Mouse (Mus musculus) liver (tissue): Measurements from ENCODE around the gene Cenpe.
"Not testable (repeated sequence)": the region's sequence is repeated elsewhere in the genome, so short reads cannot be mapped to it uniquely, and the experiment has no call there.

Experiments used
- DNase-seq: peaks from one replicate; pipeline ENCODE4 v3.0.0-alpha.2; 2020; ENCODE audit warnings: mixed read lengths

Gene Cenpe

DNA sequence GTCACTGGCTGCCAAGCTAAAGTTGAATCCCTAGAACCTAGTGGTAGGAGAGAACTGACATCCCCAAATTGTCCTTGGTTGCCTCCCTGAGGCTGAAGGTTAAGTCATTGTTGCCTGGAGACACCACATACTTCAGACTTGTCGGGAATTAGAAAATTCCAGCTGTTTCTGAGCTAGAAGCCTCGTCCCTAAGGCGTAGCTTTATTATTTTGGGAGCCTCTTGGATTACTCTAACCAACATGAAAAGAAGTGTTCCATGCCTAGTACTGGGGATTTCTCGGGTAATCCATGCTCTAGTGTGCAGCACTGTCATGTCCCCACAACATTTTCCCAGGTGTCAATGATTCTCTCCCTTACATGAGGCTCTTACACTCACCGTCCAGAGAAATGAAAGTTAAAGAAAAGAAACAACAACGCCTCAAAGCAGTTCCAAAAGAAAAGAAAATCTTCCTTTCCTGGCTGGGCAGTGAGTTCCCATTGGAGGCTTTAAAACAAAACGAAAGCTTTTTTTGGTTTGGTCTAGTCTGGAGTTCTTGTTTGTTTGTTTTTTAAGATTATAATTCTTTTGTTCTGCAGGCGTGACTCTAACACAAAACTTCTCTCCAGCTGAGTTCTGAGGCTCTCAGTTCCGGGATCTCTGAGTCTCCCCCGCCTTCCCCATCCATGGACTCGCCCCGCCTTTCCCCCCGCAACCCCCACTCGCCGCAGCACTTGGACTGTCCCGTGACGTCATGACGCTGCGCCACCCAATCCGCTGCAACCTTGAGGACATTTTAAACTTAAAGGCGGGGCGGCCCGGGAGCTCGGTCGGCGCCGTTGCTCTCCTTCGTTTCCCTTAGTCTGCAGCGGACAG, at the start of gene Cenpe:
Gene Cenpe (plus strand): TSS at position 733 of the 853 bp plus-strand sequence.
- peak; percentile 95 for DNase-seq

DNA sequence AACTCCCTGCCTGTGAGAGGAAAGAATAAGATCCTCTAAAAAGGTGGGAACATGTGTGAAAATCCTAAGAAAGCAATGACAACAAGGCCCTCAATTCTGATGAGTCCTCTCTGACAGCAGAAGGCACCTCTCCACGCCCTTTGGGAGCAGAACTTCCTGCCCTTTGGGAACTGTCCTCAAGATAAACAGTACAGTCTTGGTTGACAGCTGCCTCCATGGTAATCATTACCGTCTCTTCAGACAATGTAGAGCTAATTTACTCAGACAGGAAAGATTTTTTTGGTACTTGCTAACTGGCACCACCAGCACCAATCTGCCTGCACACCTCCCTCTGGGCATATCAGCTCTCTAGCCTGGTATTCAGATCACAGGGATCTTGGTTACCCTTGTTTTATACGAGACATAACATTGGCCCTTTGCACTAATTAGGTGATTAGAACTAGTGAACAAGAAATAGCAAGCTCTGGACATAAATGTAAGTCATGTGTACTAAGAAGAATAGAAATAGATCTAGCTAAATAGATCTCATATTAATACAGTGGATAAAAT, 40.4 kb upstream of the Cenpe start:
- DNase-seq: no peak

DNA sequence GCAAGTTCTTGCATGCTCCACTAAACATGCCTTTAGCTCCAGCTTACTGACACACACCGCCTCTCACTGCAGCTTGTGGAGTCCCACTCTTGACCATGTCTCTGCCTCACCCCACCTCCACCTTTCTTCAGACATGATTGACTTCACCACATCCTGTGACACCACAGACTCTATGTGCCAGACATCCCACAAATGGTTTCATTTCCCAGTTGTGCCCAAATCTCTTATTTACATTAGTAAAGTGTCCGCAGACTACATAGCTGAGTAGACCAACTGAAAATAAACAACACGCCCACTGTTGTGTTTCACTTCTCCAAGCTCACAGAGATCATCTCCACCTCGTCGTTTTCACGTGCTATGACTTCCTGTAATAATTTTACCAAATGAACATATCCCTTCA, 20.5 kb upstream of the Cenpe start:
- DNase-seq: no peak

DNA sequence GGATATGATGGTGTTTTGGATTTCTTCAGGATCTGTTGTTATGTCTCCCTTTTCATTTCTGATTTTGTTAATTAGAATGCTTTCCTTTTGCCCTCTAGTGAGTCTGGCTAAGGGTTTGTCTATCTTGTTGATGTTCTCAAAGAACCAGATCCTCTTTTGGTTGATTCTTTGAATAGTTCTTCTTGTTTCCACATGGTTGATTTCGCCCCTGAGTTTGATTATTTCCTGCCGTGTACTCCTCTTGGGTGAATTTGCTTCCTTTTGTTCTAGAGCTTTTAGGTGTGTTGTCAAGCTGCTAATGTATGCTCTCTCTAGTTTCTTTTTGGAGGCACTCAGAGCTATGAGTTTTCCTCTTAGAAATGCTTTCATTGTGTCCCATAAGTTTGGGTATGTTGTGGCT, 14.3 kb upstream of the Cenpe start:
- DNase-seq: not testable (repeated sequence)

DNA sequence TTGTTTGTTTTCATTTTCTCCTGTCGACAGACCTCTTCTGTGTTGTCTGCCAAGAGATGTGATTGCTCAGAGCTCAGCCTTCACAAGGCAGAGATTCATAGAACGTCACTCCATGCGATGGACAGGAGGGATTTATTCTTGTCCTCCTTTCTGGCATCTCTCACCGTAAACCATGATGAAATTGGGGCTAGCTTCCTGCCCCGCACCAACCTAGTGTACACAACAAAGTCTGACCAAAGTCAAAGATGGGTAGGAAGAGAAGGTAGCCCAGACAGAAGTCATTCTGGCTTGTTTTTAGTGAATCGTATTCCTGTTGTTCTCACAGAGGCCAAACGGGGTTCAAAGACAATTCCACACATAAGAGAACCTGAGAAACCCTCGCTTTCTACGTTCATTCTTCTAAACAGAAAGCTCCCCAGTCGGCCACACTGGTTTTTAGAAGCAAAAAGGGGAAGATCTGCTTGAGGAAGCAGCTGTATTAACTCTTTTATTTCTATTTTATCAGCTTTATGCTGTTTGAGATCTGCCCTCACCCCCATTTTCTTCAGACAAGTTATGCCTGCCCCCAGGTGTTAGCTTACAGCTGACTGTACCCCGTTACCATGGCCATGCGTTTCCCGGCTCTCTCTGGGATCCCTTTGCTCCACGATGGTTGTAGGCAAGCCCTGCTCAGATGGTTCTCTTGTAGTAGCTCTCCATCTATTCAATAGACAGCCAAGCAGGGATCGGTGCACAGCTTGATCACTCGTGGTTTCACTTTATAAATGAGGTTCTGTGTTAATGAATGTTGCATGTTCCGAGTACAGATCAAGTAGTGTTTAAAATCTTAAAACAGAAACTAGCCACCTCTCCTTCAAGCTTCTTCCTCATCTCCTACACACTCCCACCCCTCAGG, 11.7 kb upstream of the Cenpe start:
- no peak for DNase-seq

DNA sequence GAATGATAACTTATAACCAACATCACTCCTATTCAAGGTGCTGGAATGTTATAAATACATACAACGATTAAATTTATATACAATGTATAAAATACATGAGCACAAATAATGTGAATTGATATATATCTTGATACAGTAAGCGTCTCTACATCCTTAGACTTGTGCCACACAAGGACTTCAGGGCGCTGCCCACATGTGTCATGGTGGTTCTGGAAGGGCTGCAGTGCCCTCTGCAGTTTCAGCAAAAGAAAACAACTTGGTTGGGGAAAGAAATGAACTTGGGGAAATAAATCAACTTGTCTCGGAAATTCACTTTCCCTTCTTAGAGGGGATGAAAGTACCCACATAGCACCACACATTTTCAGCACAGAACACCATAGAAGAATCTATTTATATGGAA, 5.7 kb upstream of the Cenpe start:
- peak; percentile 22 for DNase-seq

DNA sequence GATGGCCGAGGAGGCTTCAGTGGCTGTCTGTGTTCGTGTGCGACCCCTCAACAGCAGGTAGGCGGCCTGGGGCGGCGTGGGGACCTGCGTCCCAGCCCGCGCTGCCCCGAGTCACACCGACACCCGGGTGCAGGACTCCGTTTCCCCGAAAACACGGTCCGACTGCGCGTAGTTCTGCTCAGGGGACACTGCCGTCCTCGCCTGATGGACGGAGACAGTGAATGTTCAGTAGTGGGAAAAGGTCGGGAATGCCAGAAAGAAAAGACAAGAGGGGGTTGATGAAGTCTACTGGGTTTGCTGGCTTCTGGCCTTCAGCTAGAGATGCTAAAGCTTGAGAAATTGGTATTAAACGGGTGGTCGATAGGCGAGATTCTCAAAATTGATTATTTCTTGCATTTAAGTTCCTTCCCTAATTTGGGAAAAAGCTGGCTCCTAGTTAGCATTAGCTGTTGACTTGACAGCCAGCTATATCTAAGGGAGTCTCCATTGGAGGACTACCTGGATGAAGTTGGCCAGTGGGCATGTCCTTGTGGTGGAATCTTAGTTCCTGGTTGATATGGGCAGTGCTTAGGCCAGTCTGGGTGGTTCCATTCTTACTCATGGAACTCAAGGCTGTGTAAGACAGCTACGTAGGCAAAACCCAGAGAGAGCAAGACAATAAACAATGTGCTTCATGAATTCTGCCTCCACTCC, 467 bp downstream of the Cenpe start:
- peak; percentile 41 for DNase-seq

DNA sequence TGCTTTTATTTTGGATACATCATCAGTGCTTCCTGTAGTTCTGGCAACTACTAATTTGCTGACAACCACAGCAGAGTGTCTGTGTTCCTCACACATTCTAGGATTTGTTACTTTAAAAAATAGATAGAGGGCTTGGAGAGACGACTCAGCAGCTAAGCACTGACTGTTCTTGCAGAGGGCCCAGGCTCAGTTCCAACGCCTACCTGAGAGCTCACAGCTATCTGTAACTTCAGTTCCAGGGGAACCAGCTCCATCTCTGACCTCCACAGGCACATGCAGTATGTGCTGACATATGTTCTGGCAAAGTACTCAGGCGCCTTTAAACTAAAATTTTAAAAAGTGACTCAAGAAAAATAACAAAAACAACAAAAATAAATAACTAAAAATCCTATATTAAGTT, 19.7 kb downstream of the Cenpe start:
- no peak for DNase-seq

DNA sequence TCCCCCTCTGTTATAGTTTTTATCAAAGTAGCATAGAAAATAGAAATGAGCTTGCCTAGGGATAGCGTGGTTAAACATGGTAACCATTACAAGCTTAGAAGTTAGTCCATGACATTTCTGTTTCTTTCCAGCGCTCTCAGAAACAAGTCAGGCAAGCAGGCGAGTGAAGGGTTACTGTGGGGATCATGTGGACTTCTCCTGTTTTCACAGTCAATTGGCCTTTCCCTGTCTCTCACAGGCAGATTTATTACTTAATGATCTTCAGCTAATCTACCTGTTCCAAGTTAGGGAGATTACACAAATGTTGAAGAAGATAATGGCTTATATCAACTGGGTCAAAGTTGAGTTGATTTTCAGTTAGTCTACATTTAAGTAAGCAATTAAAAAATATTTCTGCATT, 20.1 kb downstream of the Cenpe start:
- no peak for DNase-seq

DNA sequence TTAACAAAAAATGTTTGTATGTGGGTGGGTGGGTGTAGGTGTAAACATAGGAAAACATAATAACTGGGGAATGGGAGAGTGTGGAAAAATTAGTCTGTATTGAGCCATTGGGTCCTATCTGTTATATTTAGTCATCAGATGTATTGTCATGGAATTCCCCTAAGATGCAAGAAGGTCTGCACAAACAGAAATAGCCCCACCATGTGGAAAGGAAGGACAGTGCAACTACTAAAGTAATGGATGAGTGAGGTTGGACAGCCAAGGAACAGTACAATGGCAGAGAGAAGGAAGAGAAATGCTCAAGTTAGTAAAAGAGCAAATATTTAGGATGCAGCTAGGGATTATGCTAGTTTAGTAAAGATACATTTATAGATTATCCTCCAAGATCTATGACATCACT, 33.4 kb downstream of the Cenpe start:
- no peak for DNase-seq

DNA sequence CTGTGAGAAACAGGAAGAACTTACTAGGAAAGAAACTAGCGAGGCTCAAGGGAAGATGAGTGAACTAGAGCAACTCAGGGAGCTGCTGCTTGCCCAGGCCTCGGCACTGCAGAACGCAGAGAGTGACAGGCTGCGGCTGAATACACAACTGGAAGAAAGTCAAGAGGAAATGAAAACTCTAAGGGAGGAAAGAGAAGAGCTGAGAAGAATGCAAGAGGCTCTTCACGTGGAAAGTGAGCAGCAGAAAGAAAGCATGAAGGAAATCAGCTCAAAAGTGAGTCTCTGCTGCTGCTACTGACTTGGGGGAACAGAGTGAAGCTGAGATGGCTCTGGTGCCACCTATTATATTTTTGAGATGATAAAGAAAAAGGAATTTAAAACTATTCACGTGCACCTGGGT, 34.5 kb downstream of the Cenpe start:
- DNase-seq: no peak

DNA sequence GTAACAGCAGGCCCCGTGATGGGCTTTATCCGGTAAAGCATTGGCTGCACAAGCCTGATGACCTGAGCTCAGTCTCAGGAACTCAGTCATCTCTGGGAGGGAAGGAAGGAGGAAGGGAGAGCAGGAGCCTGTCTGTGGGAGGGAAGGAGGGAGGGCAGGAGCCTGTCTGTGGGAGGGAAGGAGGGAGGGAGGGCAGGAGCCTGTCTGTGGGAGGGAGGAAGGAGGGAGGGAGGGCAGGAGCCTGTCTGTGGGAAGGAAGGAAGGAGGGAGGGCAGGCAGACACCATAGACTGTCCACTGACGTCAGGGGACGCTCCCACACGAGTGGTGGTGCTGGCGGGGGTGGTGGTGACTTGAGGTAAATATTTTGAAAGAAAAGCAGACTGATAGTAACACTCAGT, 36.8 kb downstream of the Cenpe start:
- peak; percentile 33 for DNase-seq

DNA sequence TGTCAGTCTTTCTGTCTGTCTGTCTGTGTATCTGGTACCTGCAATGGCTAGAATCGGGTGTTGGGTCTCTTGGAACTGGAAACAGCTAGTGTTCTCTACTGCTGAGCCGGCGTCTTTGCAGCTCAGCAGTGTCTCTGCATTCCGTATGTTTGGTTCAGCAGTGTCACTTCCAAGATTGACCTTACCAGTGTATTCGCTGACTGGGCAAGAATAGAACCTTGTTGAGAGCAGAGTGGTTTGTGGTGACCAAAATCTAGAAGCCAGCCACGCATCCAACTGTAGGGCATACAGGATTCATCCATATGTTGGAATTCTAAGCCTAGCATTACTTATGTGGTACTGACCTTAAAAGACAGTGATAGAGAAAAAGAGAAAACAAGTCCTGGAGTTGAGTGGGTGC, 39.5 kb downstream of the Cenpe start:
- no peak for DNase-seq

DNA sequence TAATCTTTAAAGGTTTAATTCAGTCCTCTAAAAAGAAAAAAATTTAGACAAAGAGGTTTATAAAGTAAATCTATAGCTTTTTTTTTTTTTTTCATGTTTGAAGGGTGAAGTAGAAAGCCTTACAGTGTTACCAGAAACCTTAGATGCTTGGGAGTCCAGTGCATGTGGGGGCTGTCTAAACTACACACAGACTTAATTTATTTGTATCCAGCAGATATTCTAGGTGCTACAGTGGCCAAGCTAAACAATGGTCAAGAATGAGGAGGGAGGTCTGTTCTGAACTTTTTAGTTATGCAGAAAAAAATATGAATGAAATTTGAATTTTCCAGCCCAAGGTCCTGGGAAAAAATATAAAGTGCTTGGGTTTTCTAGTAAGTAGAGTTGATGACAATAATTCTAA, 42.4 kb downstream of the Cenpe start:
- no peak for DNase-seq

DNA sequence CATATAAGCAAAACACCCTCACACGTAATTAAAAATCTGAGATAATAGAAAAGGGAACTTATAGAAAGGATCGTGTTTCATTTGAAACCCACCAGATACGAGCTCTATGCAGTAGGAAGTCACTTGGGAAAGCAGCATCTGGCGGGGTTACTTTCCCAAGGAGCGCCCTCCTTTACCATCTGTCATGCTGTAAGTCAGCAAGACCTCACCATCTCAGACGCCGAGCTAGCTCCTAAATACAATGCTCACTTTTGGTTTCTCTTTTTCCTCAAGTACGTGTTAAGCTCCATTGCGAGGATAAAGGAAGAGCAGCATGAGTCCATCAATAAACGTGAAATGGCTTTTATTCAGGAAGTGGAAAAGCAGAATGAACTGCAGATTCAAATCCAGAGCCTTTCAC, 46.6 kb downstream of the Cenpe start:
- DNase-seq: no peak

DNA sequence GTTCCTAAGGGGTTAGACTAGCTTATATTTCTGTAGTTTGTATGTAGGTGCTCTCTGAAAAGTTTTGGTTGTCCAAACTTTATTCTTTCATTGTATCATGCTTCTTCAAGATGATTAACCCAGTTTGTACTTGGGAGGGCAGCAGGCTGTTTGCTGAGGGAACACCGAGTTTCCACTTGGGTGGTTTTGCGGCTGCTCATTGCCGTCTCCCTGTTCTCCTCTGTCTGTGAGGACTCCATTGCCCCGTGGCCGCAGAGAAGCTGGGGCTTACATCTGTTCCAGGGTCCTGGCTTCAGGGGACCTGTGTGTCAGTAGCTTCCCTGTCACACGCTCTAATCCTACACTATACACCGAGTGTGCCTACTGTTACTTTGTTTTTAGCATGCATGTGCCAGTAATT, 47.9 kb downstream of the Cenpe start:
- DNase-seq: no peak

DNA sequence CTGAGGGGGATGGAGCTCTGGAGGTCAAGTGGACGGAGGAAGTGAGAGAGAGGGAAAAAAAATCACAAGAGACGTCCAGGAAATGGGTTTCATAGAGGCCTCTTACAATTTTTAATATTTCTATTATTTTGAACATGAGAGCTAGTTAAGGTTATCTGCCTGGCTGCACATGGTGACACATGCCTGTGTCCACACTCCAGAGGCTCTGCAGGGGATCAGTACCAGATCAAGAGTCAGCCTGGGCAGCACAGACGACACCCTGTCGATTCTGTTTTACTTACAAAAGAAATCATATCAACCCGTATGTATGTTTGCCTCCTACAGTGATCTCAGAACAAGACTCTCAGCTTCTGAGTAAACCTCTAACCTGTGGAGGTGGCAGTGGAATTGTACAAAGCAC, 56.3 kb downstream of the Cenpe start:
- DNase-seq: no peak

DNA sequence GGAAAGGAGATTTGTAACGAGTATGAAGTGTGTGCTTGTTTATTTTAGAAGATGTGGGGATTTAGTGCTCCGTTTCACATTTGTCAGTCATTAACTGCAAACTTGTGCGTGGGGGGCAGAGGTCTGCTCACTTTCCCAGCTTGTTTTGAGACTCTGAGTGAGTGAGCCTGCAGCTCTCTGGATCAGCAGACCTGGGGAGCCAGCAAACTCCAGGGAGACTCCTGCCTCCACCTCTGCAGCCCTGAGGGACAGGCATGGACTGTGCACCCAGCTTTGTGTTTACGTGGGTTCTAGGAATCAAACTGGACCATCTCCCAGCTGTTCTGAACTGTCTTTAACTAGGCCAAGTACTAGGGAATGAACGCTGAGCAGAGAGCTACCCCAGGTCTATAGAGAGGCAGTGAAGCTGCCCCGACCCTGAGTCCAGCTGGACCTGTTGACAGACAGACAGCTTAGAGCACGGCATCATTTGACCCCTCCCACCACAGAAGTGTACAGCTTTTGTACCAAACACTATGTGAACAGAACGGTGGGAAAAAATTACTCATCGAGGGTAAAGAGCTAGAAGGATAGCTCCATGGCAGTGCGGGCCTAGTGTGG, 57.2 kb downstream of the Cenpe start:
- no peak for DNase-seq

DNA sequence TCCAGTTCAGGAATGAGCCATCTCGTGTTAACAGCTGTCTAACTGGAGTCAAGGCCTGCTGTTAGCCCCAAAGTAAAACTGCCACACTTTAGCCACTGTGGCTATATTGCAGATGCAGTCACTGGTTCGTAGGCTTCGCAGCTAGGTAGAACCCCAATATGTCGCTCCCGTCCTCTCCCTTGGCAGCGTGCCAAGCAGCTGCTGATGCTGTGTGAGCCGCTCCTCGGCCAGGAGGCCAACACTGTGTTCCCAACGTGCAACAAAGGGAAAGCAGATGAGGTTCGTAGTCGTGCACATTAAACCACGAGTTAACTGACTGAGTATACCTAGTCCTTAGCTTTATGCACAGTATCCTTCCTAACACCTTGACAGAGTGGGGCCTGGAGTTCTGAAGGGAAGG, 60.3 kb downstream of the Cenpe start:
- DNase-seq: no peak

DNA sequence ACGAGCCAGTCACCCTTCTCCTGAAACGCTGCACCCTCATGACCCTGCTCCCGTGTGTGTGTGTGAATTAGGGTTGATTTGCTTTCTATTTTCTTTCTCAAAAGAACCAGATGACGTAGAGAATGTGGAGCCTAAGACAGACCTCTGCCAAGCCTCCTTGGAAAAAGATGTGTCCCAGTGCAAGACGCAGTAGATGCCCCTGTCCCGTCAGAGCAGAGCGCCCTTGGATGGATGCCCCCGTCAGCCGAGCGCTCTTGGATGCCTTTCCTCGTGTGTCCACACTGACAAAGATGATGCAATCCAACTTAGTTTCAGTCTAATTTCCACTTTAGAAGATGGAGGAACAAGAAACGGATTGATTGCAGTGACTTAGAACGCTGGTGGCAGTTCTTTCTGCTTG, 60.7 kb downstream of the Cenpe start:
- DNase-seq: no peak

DNA sequence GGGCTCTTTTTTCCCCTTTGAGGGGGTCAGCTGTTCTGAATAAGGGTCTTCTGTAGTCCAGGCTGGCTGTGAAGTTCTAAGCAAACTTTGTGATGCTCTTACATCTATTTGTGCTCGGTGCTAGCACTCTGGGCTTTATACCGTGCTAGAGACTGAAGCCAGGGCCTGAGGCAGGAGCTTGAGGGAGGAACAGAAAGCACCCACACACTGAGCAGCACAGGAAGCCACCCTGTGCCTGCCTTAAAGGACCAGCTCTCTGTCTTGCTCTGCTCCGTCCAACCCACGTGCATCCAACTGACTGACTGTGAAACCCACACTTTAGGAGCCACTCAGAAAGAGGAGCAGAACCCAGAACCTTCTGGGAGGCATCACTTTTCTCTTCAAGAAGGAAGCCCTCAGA, 67.8 kb downstream of the Cenpe start:
- no peak for DNase-seq

DNA sequence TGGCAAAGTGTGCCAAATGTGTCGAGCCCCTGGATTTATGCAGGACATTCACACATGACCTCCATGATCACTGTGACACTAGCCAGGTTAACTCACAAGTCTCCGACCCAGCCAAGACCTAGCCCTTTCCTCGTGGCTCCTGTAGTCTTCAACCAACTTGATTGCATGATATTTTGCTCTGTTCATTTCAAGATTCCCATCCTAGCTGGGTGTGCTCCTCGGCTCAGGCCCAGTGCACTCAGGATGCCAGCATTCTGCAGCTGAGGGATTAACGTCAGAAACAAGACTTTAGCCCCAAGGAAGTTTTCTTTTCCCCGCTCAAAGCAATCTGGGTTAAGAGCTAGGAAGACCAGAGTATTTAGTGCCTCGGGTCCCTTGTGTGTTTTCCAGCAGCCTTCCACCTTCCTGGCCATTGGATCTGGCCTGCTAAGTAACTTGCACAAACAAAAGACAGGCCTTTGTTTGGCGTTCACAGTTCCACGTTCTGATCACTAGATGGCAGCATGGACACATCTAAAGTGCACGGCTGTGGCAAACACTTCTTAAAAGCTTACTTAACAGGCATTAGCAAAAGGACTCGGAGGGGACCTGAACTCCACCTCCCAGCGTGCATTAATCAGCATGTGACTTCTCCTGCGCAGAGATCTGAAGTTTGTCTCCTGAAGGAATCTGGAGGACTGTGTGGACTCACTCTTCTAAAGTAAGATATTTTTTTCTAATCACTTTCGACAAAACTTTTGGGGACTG, 68.5 kb downstream of the Cenpe start, which contains the start of gene Bdh2:
Gene Bdh2 (plus strand): TSS at position 553 of the 747 bp plus-strand sequence.
- peak; percentile 65 for DNase-seq
